Mouse (Mus musculus) ES-E14 (cell line): ENCODE results near the gene Ctrc.

ENCODE experiments used
- CHD2 ChIP-seq: IDR thresholded peaks from 2 replicates; pipeline ENCODE4 v1.6.1; 2014; ENCODE audit warnings: mild to moderate bottlenecking, low read depth, low read length, inconsistent platforms
- HCFC1 ChIP-seq: IDR thresholded peaks from 2 replicates; pipeline ENCODE4 v1.6.1; 2012; ENCODE audit warnings: low read length, inconsistent platforms, borderline replicate concordance; ENCODE audit not compliant: insufficient read depth
- MAFK ChIP-seq: IDR thresholded peaks from 2 replicates; pipeline ENCODE4 v1.6.1; 2014; ENCODE audit warnings: mild to moderate bottlenecking, low read depth, low read length, inconsistent platforms; ENCODE audit not compliant: insufficient read depth
- ZC3H11A ChIP-seq: IDR thresholded peaks from 2 replicates; pipeline ENCODE4 v1.6.1; 2012; ENCODE audit warnings: low read depth, mild to moderate bottlenecking, inconsistent platforms, low read length, borderline replicate concordance
- ZNF384 ChIP-seq: IDR thresholded peaks from 2 replicates; pipeline ENCODE4 v1.6.1; 2012; ENCODE audit warnings: low read depth, low read length, inconsistent platforms

GRCm38 (mm10) chr4:141862867-141863266, 16.7 kb upstream of the Ctrc start:
- TF ChIP-seq HCFC1 (no peak), ZC3H11A (no peak), MAFK (no peak), CHD2 (no peak), ZNF384 (no peak)
